Mouse (Mus musculus) midbrain, postnatal 0 days (tissue): Measurements from ENCODE around the gene Gm47985. TPM values are rescaled to one million over a fixed set of nuclear protein-coding genes. Genes with fewer than 3 reads are reported as not detected.
"Not testable (repeated sequence)": the region's sequence is repeated elsewhere in the genome, so short reads cannot be mapped to it uniquely, and the experiment has no call there.

Experiments
- ATAC-seq: fragments of 200-750 bp; cut with Nextera tagmentation; 2 replicates; pipeline ENCODE4 v1.8.0; 2017; ENCODE audit warnings: moderate number of reproducible peaks, mild to moderate bottlenecking, moderate TSS enrichment, moderate library complexity; ENCODE audit not compliant: low FRiP score
- DNase-seq: peaks from one replicate; pipeline ENCODE4 v3.0.0-alpha.2; 2015; ENCODE audit warnings: low spot score
- H3K27ac ChIP-seq: fragments of 300-500 bp; sonication (generic); 2 replicates; pipeline ENCODE4 v1.5.1; 2014; ENCODE audit warnings: low read depth, mild to moderate bottlenecking, low read length, mixed read lengths
- H3K27me3 ChIP-seq: fragments of 300-500 bp; sonication (generic); 2 replicates; pipeline ENCODE4 v1.6.1; 2014; ENCODE audit warnings: low read length, control low read depth, mixed read lengths; ENCODE audit not compliant: insufficient read depth
- H3K36me3 ChIP-seq: fragments of 300-500 bp; sonication (generic); 2 replicates; pipeline ENCODE4 v1.6.1; 2014; ENCODE audit warnings: low read length, control low read depth, mixed read lengths; ENCODE audit not compliant: insufficient read depth
- H3K4me1 ChIP-seq: fragments of 300-500 bp; sonication (generic); 2 replicates; pipeline ENCODE4 v1.6.1; 2014; ENCODE audit warnings: mild to moderate bottlenecking, control low read depth, antibody characterized with exemption, low read length, mixed read lengths; ENCODE audit not compliant: insufficient read depth
- H3K4me2 ChIP-seq: fragments of 300-500 bp; sonication (generic); 2 replicates; pipeline ENCODE4 v1.6.1; 2014; ENCODE audit warnings: low read depth, mild to moderate bottlenecking, low read length, mixed read lengths; ENCODE audit not compliant: poor library complexity, severe bottlenecking
- H3K4me3 ChIP-seq: fragments of 300-500 bp; sonication (generic); 2 replicates; pipeline ENCODE4 v1.5.1; 2014; ENCODE audit warnings: low read depth, mild to moderate bottlenecking, low read length, moderate library complexity
- H3K9ac ChIP-seq: fragments of 300-500 bp; sonication (generic); replicated peaks from 2 replicates; pipeline ENCODE4 v1.6.1; 2014; ENCODE audit warnings: mild to moderate bottlenecking, low read length, moderate library complexity, mixed read lengths; ENCODE audit not compliant: poor library complexity, severe bottlenecking
- H3K9me3 ChIP-seq: fragments of 300-500 bp; sonication (generic); 2 replicates; pipeline ENCODE4 v1.6.1; 2016; ENCODE audit warnings: low read length, control low read depth
- CTCF ChIP-seq: IDR thresholded peaks from 2 replicates; pipeline ENCODE4 v1.5.1; 2016; ENCODE audit warnings: antibody characterized with exemption, mild to moderate bottlenecking
- WGBS: fragments of 180-500 bp; shearing (Covaris S2); extraction: QIAGEN DNeasy Blood & Tissue Kit; methylation state at CpG from one replicate; pipeline ENCODE4 v1.1.7; 2014; 5-methylcytosine and 5-hydroxymethylcytosine counted together
- polyA plus RNA-seq: library from polyadenylated mRNA; unstranded; fragments of >200 nt; fragmentation: Nextera tagmentation; extraction: Ambion mirVana; gene quantifications from 2 replicates; pipeline ENCODE4 v1.2.1, GENCODE M21; 2015
- total RNA-seq: library from RNA; depleted of rRNA; stranded (reverse); fragments of >200 nt; gene quantifications from 2 replicates; pipeline ENCODE4 v1.2.3, GENCODE M21; 2014; rRNA removed

Gm47985 gene
- total RNA-seq (not detected in 2 replicates), polyA plus RNA-seq (not detected in 2 replicates)

DNA sequence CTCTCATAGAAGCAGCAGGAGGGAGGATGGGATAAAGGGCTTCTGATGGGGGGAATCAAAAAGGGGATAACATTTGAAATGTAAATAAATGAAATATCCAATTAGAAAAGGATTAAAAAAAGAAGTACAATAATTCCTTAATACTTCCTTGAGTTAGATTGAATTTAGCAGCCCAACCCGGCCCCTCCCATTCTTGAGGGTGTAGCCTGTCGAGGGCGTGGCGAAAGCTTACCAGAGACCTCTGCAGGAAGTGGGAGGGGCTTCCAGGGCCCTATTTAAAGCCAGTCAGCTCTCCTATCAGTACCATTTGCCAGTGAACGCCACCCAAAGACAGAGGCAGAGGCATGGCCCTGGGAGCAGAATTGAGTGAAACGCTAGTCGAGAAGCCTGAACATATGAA is at the start of gene Gm47985:
Gene Gm47985 (plus strand): TSS at position 272 of the 400 bp plus-strand sequence.
- not testable (repeated sequence) for H3K27ac ChIP-seq, H3K9ac ChIP-seq, DNase-seq, H3K27me3 ChIP-seq, H3K36me3 ChIP-seq, H3K9me3 ChIP-seq, H3K4me3 ChIP-seq, H3K4me1 ChIP-seq, ATAC-seq, H3K4me2 ChIP-seq
- no CpG with 5 or more reads among the region's 7 CpGs for WGBS

GRCm38 (mm10) chr1:151132686-151133085 is 49.7 kb upstream of the Gm47985 start:
- Histone ChIP-seq H3K4me1 (no peaks in the 10 kb centered on the region), H3K36me3 (no peaks in the 10 kb centered on the region), H3K4me2 (no peak overlapping the region), H3K4me3 (no peak overlapping the region), H3K27ac (no peak overlapping the region), H3K9me3 (no peaks in the 10 kb centered on the region), H3K9ac (no peak overlapping the region), H3K27me3 (no peaks in the 10 kb centered on the region)
- DNase-seq (no peak), ATAC-seq (no peak)
- no peak for TF ChIP-seq CTCF
- WGBS: 94% methylated on average over 7 of the region's 7 CpGs

GRCm38 (mm10) chr1:151138388-151138787 is 43.9 kb upstream of the Gm47985 start:
- no peak for DNase-seq
- WGBS: 76% methylated on average over 6 of the region's 6 CpGs
- Histone ChIP-seq H3K4me3 (no peak overlapping the region), H3K9ac (no peak overlapping the region), H3K9me3 (no peaks in the 10 kb centered on the region), H3K36me3 (no peaks in the 10 kb centered on the region), H3K4me2 (no peak overlapping the region), H3K27me3 (no peaks in the 10 kb centered on the region), H3K4me1 (no peaks in the 10 kb centered on the region), H3K27ac (no peak overlapping the region)
- TF ChIP-seq CTCF: no peak
- no peak for ATAC-seq

DNA sequence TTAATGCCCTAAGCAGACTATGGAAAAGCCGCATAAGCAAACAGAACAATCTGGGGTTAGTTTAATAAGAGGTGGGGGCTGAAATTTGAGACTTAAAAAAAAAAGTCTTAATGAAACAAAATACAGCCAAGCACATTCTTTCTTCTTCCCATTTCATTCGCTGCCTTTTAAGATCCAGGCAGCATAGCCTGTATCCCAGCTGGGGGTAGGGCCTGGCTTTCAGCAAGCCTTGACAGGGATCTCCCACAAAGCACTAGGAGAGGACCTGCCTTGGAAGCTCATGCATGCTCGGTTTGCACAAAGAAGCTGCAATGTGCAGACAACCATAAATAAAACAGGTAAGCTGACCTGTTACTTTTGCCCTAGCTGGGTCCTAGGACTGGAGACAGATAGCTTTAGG is 41.4 kb upstream of the Gm47985 start:
- H3K4me2 ChIP-seq: no peak overlapping the region
- H3K9ac ChIP-seq: no peak overlapping the region
- H3K27me3 ChIP-seq: no peaks in the 10 kb centered on the region
- DNase-seq (no peak), ATAC-seq (no peak)
- TF ChIP-seq CTCF: no peak
- H3K4me1 ChIP-seq: no peaks in the 10 kb centered on the region
- no peaks in the 10 kb centered on the region for H3K9me3 ChIP-seq
- H3K27ac ChIP-seq: no peak overlapping the region
- no peak overlapping the region for H3K4me3 ChIP-seq
- 61% methylated on average over 3 of the region's 3 CpGs for WGBS
- H3K36me3 ChIP-seq: no peaks in the 10 kb centered on the region

- no peak for ATAC-seq
- no peaks in the 10 kb centered on the region for H3K27me3 ChIP-seq
- DNase-seq: no peak
- no peaks in the 10 kb centered on the region for H3K9me3 ChIP-seq
- H3K9ac ChIP-seq: no peak overlapping the region
- no peak for TF ChIP-seq CTCF
- H3K4me2 ChIP-seq: no peak overlapping the region
- no peaks in the 10 kb centered on the region for H3K36me3 ChIP-seq
- no peak overlapping the region for H3K27ac ChIP-seq
- no peak overlapping the region for H3K4me3 ChIP-seq
- 85% methylated on average over 6 of the region's 6 CpGs for WGBS
- no peaks in the 10 kb centered on the region for H3K4me1 ChIP-seq
These were observed 37.7 kb upstream of the Gm47985 start for GRCm38 (mm10) chr1:151144471-151145146.

DNA sequence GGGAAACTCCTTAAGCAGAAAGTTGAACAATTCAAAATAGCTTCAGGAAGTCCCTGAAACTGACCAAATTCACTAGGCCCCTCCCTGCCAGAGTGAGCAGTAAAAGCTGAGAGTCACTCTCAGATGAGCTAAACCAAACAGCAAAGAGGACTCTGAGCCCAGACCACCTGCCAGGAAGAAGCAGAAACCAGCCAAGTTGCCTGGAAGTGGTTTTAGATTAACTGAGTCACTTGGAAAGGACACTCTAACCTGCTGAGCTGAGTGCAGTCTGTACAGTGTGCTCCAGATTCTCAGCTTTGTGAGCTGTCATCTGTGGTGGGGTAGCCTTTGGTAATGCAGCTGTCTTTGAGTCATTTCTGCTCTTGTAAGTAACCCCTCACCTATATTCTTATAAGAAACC is 34.5 kb upstream of the Gm47985 start:
- no peak for TF ChIP-seq CTCF
- DNase-seq: no peak
- Histone ChIP-seq H3K9ac (no peak overlapping the region), H3K27ac (no peak overlapping the region), H3K36me3 (no peaks in the 10 kb centered on the region), H3K4me2 (no peak overlapping the region), H3K9me3 (no peaks in the 10 kb centered on the region), H3K4me3 (no peak overlapping the region), H3K4me1 (no peaks in the 10 kb centered on the region), H3K27me3 (no peaks in the 10 kb centered on the region)
- no peak for ATAC-seq
